Mouse (Mus musculus) kidney, adult 11 months (tissue): Measurements from ENCODE around the gene Ptpro.
A peak's percentile ranks its signal among the peaks of the same experiment; 100 is the strongest.

Experiments
- DNase-seq: peaks from one replicate; pipeline ENCODE4 v3.0.0; 2022

Gene Ptpro

DNA sequence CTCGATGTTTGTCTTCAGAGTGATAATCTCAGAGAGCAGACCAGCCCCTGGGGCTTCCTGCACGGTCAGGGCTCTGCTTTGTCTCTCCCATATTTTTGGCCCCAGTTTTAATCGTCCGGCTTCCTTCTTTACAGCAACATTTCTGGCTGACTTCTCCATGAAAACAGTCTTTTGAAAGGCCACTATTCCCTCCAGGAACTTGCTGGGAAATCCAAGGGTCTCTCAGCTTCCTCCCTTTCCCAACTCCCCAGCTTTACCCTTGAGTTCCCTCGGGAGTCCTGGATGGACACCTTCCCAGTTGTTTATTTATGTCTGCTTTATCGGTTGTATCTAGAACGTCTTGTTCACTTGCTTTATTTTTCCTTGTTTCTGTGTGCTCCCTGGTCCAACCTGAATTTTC is 205.1 kb downstream of the Ptpro start:
- DNase-seq: no peak

DNA sequence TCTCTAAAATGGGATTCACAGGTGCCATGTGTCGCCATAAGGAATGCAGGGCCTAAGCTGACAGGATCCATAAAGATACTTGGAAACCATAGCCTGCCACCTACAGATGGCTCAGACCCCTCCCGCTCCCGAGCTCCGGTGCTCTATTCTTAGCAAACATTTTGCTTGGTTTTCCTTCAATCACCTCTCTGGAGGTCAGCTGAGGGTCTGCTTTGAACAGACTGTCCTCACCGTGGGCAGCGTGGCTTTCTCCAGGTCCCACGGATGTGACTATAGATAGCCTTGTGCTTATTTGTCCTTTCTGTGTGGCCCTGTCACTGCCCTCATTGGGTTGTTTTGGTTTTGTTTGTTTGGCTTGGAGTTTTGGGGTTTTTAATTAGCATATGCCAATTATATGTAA is 206.0 kb downstream of the Ptpro start:
- no peak for DNase-seq

DNA sequence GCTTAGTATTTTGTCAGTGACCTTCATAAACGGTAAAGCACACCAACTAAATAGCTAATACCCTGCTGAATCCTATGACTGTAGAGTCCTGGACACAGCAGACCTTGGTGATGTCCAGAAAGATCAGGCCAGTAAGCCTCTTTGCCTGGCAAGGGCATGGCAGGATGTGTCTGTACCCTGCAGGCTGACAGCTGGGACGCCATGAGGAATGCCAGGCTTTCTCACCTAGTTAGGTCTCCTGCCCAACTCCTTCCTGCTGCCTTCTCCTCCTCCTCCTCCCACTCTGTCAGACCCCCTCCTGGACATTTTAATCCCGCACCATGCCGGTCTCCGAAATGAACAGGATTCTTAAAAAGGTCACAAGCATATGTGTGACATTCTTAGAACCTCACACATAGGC is 211.7 kb downstream of the Ptpro start:
- no peak for DNase-seq

DNA sequence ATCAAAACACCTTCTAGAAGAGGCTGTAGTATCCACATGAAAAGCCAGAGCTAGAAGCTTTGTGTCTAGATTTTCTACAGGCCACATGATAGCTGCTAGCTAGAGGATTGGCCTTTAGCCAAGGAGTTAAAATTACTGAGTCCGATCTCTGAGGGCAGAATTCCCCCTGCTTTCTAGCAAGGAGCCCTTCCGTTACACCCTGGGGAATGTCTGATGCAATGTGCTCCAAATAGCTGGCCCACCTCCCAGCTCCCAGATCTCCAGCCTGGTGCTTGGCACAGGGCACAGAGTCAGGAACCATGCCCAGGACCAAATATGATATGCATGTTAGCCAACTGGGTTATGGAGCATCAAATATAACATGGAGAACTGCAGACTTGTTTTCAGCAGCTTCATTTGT is 213.1 kb downstream of the Ptpro start:
- peak; percentile 58 for DNase-seq

DNA sequence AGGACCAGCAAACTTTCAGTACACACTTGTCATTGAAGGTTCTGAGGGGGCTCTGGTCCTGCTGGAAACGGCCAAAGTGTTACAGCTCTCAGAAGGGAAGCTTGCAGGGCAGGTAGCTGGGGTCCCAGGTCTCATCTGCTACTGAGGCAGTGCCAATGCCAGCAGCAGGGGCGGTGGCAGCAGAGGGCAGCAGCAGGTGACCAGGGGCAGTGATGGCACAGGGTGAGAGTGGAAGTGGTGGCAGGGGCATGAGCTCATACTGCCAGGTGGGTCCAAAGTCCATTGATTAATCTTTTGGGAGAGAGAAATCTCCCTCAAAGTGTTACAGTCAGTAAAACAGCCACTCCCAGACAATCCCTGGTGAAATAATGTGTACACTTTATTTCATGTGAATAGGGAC is 214.1 kb downstream of the Ptpro start:
- DNase-seq: no peak

DNA sequence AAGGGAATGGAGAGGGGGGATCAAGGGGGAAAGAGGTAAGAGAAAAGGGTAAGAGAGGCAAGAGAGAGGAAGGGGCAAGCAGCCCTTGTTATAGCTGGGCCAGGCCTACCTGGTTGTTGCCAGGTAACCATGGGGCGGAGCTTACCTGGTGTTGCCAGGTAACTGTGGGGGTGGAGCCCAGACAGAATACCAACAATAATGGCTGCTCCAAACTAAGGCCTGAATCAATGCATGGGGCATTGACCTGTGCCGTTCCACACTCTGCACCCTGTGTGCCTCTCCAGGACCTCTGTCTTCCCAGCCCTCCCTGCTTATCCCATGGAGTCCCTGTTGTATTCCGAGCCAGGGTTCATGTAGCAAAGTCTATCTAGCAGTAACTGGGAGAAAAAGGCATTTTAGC is 215.6 kb downstream of the Ptpro start:
- DNase-seq: peak; percentile 36

DNA sequence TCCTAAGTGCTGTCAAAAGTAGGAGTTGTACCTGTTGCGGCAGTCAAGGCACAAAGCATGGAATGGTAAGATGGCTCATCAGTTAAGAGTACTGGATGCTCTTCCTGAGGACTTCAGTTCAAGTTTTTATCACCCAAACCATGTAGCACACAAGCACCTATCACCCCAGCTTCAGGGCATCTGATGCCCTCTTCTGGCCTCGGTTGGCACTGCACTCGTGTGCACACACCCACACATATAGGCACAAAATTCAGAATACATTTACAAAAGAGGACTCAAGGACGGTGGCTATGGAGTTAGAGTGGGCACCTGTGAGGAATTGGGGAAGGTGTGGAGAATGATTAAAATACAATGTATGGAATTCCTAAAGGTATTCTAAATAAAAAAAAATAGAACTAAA is 217.4 kb downstream of the Ptpro start:
- DNase-seq: no peak

DNA sequence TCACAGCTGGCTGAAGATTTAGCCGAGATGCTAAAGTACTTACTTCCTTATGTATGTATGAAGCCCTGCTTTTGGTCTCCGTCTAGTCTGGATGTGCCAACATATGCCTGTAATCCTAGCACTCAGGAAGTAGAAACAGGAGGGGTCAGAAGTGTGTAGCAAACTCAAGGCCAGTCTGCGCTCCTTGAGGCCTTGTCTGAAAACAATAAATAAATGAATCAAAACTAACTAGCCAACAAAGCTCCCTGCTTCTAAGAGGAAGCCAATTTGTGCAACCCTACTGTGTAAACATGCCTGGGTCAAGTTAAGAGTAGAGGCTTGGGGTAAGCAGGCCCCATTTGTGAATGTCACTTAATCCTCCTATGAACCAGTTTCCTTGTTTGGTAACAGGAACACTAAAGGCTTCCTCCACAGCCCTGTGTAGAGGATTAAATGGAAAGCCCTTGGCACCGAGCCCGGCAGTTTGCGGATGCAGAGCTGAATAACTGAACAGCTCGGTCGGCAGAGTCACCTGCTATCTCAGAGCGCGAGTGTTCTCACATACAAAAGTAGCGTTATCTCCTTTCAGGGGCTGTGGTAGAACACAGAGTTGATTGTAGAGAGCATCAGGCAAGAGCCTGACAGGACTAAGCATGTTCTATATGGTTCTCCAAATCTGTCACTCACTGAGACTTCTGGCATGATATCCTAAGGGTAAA is 218.9 kb downstream of the Ptpro start:
- DNase-seq: peak; percentile 73

DNA sequence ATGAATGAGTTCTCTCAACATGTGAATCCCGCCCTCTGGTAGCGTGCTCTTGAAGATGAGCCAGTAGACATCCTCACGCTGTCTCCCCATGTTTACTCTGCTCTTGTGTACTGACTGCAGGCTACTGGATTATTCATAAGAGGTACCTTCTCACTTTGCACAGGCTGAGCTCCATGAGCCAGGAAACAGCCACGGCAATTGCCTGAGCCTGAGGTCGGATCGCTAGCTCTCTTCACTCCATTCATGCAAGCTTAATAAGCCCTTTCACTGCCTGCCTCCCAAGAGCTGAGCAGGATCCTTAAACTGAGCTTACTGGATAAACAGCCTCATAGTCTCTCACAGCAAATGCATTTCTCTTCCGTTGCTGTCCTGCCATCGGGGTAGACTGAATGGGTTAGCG is 220.0 kb downstream of the Ptpro start:
- DNase-seq: no peak

DNA sequence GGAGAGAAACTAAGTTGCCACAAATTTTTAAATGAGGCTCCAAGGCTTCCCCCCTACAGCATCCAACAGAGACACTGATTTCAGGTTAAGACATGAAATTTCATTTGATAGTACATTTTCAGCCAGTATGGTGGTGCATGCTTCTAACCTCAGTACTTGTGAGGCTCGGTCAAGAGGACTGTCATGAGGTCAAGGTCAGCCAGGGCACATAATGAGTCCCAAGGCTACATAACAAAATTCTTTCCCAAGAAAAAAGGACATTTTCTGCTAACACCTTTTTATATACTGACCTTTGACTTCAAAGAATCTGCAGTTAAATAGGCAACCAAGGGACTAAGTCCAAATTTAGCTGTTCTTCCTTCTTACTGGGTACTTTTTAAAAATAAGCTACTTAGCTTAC is 221.3 kb downstream of the Ptpro start:
- no peak for DNase-seq

DNA sequence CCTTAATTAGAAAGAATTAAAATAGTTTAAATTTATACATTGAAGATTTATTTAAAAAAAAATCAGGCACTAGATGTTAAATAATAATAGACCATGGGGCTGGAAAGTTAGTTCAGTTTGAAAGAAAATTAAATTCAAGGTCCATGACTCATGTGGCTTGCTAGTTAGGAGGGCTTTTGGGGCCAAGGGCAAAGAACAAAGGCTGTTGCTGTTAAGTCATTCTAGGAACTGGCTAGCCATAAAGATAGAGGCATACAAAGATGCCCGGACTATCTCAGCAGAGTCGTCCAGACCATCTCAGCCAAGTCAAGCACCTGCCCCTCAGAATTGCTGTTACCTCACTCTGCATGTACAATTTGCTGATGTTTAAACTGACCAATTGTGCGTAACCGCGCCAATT is 223.6 kb downstream of the Ptpro start:
- peak; percentile 50 for DNase-seq

DNA sequence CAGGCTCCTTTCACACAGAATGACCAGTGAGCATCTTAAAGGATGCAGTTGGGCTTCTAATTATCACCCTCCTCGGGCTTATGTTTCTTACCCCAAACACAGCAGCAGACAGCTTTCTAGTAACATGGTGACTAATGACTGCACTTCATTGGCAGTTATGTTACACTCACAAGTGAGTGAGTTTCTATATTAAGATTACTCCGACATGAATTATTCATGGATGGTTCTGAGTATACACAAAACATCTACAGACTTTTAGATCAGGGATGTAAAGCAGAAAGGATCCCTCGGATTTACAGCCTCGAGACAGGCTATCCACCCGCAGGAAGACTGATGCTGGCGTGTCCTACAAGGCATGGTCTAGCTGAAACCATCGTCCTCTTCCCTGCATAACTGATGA is 230.8 kb downstream of the Ptpro start:
- DNase-seq: no peak

DNA sequence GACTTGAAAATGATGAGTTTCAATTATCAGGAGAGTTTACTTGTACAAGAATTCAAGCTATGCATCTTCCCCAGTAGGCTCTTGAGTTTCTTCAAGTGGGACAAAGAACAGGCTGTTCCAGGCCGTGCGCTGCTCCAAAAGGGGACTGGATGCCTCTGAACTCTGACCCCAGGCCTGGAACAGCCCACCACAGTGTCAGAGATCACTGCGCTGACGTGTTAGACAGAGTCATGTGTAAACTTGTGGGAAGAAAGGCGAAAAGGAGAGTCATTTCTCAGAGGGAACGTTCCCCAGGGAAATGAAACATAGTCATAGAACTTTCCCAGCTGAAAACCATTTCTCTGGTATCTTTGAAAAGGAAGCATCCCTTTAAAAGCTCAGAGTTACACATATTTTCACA is 235.3 kb downstream of the Ptpro start:
- DNase-seq: peak; percentile 62

DNA sequence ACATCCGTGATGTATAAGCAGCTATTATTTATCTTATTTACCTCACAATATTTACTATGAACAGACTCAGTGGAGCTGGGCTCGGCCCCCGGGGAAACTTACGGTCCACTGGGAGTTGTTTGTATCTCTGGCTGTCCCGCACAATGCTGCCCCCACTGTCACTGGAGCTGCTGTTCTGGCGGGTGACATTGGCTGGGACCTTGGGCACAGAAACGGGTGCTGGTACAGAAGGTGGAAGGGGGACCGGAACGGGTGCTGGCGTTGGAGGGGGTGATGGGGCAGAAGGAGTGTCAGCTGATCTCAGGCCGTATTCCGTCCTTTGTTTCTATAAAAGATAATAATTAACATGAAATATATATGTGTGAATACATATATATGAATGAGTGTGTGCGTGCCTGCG is 238.0 kb downstream of the Ptpro start:
- DNase-seq: no peak

DNA sequence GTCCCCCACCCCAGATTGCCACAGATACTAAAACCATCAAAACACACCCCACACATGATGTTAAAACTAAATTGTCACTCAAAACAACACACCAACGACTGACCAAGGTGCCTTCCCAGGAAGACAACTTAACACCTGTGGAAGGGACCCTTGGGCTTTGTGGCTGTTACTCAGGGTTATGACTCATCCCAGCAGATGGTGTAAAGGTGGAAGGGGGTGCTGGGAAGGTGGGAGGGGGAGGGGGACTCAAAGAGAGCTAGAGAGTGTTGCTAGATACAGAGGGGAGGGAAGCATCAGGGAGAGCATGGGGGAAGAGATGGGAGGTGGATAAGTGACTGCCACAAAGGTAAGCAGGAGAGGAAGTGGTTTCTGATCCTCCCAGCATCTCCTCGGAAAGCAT is 239.5 kb downstream of the Ptpro start:
- no peak for DNase-seq

DNA sequence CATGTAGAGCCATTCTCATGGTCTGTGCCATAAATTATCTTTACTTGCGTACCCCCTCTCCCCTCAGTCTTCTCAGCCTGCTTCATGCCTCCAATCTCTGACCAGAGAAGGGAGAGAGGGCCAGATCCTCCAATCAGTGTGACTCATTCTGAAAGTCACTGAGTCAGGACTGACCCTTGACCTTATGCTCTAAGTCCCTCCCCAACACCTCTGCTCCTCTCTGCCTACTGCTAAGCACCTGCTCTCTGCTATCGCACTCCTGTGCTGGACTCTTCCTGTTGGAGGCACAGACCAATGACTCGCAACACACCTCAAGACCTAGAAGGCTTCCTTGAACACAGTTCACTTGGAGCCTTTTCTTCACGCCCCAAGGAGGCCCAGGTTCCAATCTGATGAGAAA is 240.5 kb downstream of the Ptpro start:
- no peak for DNase-seq

DNA sequence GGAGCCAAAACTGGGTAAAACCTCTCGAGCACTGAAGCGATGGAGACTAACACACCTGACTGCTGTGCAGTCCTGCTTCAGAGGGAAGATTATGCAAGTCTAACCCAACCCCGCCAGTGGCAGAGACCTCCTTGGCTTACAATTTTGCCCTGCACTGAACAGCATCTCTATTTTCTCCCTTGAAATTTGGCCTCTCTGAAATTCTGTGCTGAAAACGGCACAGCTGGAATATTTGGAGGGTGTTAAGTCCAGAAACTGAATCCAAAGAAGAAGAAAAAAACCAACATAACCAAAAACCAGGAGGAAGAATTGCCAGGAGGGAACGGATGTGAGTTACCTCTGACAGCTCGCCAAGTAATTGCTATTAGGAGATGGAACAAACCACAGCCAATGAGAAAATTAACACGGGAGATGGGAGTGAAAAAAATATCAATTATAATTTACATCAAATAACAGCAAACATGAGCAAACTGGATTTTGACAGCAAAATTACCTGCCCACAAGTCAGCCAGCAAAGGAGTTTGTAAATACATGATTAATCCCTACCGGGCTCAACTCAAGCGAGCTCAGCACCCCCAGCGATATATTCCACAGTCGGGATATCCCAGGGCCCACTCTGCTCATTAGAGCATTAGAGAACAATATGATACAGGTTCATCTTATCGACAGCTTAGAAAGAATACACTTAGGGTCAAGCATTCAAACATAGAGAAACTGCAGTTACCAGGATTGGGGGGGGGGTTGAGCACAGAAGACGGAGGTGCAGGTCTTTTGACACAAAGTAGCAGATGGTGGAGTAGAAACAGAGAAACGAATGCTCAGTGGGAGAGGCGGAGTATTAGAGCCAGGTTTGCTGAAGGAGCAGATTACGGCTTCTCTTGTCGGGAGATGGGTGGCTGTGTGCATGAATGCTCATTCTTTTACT is 241.4 kb downstream of the Ptpro start:
- no peak for DNase-seq

DNA sequence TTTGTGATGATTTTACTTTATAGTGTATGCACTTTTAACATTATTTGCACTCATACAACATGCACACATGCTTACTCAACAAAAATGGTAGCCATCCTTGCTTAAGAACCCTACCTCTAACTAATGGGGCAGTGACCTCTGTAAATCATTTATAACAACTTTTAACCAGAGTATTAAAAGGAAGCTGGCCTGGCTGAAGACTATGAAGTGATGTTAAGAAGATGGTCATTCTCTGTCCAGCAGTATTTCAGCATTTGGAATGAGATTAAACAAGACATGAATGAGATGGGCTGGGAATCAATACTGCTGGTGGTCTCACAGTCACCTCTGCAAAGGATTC is 242.0 kb downstream of the Ptpro start:
- DNase-seq: no peak

DNA sequence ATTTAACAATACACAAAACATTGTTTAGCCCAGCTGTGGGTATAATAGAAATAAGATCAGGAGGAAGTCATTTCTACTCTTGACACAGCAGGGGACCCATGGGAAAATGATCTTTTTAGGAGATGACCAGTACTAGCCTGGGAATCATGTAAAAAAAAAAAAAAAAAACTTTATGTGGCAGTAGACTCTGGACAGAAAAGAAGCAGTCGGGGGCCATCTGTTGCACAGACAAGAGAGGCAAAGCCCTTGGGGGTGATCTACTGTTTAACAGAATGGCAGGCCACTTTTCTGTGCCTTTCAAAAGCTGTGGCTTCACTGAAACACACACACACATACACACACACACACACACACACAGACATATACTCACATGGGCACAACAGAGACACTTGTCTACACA is 242.7 kb downstream of the Ptpro start:
- DNase-seq: no peak

DNA sequence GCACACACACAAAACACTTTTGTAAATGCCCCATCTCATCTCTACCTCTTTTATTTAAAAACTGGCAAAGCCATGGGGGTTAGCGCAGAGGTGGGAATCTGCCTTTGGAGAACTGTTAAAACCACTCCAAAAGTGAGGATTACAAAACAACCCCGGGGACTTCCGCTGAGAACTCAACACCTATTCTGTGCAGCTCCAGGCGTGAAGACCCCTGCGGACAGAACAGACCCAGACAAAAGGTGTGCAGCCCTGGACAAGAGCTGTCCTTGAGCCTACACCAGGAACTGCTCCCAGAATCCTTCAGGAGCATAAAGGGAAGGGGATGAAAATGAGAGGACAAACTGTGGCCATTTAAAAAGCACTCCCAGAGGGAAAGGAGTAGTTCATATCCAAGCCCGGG is 243.1 kb downstream of the Ptpro start:
- DNase-seq: no peak

DNA sequence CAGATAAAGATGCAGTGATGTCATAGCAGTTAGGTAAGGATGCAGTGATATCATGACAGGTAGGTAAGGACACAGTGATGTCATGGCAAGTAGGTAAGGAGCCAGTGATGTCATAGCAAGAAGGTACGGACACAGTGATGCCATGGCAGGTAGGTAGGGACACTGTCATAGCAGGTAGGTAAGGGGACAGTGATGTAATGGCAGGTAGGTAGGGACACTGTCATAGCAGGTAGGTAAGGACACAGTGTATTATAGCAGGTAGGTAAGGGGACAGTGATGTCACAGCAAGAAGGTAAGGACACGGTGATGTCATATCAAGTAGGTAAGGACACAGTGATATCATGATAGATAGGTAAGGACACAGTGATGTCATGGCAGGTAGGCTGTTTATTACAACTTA is 244.4 kb downstream of the Ptpro start:
- DNase-seq: no peak

DNA sequence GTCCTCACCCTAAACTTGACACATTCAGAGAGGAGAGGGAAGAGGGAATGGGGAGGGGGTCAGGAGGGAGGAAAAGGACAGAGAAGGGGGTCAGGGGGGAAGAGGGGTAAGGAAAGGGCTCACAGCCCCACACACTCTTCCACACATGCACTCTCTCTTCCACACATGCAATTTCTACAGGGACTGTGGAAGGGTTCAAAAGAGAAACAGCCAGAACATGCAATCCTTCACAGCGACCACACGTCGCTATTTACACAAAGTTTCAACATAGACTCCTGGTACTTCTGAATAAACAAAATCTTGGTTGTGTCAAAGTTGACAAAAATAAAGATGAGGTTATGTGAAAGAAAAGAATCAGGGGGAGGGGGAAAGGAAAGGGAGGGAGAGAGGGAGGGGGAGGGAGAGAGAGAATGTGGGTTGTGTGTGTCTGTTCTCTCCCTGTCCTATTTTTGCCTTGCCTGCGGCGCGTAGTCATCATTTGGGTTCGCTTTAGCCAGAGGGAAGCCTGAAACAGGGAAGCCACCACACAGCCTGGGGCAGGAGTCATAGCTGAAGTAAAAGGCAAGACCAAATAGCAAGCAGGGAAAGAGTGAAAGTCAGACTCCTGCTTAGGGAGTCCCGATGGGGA is 245.2 kb downstream of the Ptpro start:
- DNase-seq: no peak

DNA sequence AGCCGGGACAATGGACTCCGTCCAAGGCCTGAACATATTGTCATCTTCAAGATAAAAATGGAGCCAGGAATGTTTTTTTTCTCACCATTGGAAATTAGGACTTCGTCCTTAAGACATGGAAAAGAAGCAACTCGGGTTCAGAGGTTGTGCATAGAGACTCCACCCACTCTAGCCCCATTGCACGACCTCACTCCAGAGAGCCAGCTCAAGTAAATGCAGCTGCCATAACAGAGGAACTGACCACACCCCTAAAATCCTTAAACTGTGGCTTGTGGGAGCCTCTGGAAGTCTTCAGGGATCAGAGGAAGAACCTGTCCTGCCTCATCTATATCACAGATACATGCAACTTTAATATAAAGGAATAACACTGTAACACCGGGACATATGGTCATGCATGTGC is 246.7 kb downstream of the Ptpro start:
- no peak for DNase-seq

DNA sequence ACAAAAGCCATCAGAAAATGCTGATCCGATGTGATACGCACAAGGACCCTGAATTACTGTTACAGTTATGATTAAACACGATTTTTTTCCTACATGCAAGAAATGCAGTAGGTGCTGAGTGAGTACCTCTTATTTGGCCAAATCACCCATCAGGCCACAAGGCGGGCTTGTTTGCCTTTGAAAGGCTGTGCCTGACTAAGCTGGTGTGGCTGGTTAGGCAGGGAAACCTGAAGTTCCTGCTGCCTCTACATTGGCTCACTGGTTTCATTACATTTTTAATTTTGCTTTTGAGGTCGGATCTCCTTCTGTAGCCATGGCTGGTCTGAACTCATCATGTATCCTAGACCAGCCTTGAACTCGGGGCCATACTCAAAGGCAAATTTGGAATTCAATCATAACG is 250.9 kb downstream of the Ptpro start:
- no peak for DNase-seq
